Mouse (Mus musculus): Measurements from ENCODE around the gene Ankrd22. TPM values are rescaled to one million over a fixed set of nuclear protein-coding genes. Genes with fewer than 3 reads are reported as not detected.
A peak's percentile ranks its signal among the peaks of the same experiment; 100 is the strongest.

Ankrd22 gene
- polyA plus RNA-seq, 1 experiment from 2014 or later = 2.6 TPM

- Histone ChIP-seq H3K27ac (ENCODE audit: low read length) (no peak overlapping the region), H3K4me2 (ENCODE audit: low read depth, low read length) (no peak overlapping the region), H3K36me3 (ENCODE audit: control insufficient read depth, insufficient read depth, low read length) (no peaks in the 10 kb centered on the region), H3K4me3 (ENCODE audit: low read length) (no peak overlapping the region), H3K9me3 (ENCODE audit: control insufficient read depth, low read length) (no peaks in the 10 kb centered on the region), H3K9ac (ENCODE audit: low read depth, low read length) (no peak overlapping the region), H3K27me3 (replicated peaks; ENCODE audit: control insufficient read depth, insufficient read depth, low read length) (no peaks in the 10 kb centered on the region), H3K4me1 (ENCODE audit: control insufficient read depth, insufficient read depth, low read length) (no peaks in the 10 kb centered on the region)
- ATAC-seq = peak; percentile 80
- WGBS = 67% methylated on average over 4 of the region's 4 CpGs
Observed at GRCm38 (mm10) chr19:34166386-34166785, 533 bp upstream of the Ankrd22 start.

GRCm38 (mm10) chr19:34162693-34163092 lies 3.2 kb downstream of the Ankrd22 start:
- ATAC-seq = no peak

GRCm38 (mm10) chr19:34153263-34154144 lies 12.3 kb downstream of the Ankrd22 start:
- Histone ChIP-seq H3K9ac (ENCODE audit: low read depth, low read length) (no peak overlapping the region), H3K9me3 (ENCODE audit: control insufficient read depth, low read length) (no peaks in the 10 kb centered on the region), H3K27me3 (replicated peaks; ENCODE audit: control insufficient read depth, insufficient read depth, low read length) (no peaks in the 10 kb centered on the region), H3K27ac (ENCODE audit: low read length) (no peak overlapping the region), H3K36me3 (ENCODE audit: control insufficient read depth, insufficient read depth, low read length) (no peaks in the 10 kb centered on the region), H3K4me1 (ENCODE audit: control insufficient read depth, insufficient read depth, low read length) (no peaks in the 10 kb centered on the region), H3K4me3 (ENCODE audit: low read length) (no peak overlapping the region), H3K4me2 (ENCODE audit: low read depth, low read length) (no peak overlapping the region)
- ATAC-seq = no peak
- 68% methylated on average over 6 of the region's 6 CpGs for WGBS

More at GRCm38 (mm10) chr19:34162693-34163092, 3.2 kb downstream of the Ankrd22 start:
- Histone ChIP-seq H3K9ac (ENCODE audit: low read depth, low read length) (no peak overlapping the region), H3K4me2 (ENCODE audit: low read depth, low read length) (no peak overlapping the region), H3K27me3 (replicated peaks; ENCODE audit: control insufficient read depth, insufficient read depth, low read length) (no peaks in the 10 kb centered on the region), H3K4me1 (ENCODE audit: control insufficient read depth, insufficient read depth, low read length) (no peaks in the 10 kb centered on the region), H3K27ac (ENCODE audit: low read length) (no peak overlapping the region), H3K9me3 (ENCODE audit: control insufficient read depth, low read length) (no peaks in the 10 kb centered on the region), H3K4me3 (ENCODE audit: low read length) (no peak overlapping the region), H3K36me3 (ENCODE audit: control insufficient read depth, insufficient read depth, low read length) (no peaks in the 10 kb centered on the region)
- WGBS = 91% methylated on average over 5 of the region's 5 CpGs

- ATAC-seq = no peak
- Histone ChIP-seq H3K4me1 (ENCODE audit: control insufficient read depth, insufficient read depth, low read length) (no peaks in the 10 kb centered on the region), H3K36me3 (ENCODE audit: control insufficient read depth, insufficient read depth, low read length) (no peaks in the 10 kb centered on the region), H3K4me3 (ENCODE audit: low read length) (no peak overlapping the region), H3K4me2 (ENCODE audit: low read depth, low read length) (no peak overlapping the region), H3K27me3 (replicated peaks; ENCODE audit: control insufficient read depth, insufficient read depth, low read length) (no peaks in the 10 kb centered on the region), H3K9ac (ENCODE audit: low read depth, low read length) (no peak overlapping the region), H3K27ac (ENCODE audit: low read length) (no peak overlapping the region), H3K9me3 (ENCODE audit: control insufficient read depth, low read length) (no peaks in the 10 kb centered on the region)
- 90% methylated on average over 1 of the region's 1 CpGs for WGBS
Observed at GRCm38 (mm10) chr19:34151909-34152308, 13.9 kb downstream of the Ankrd22 start.

- 73% methylated on average over 4 of the region's 4 CpGs for WGBS
- Histone ChIP-seq H3K4me2 (ENCODE audit: low read depth, low read length) (no peak overlapping the region), H3K9me3 (ENCODE audit: control insufficient read depth, low read length) (no peaks in the 10 kb centered on the region), H3K9ac (ENCODE audit: low read depth, low read length) (no peak overlapping the region), H3K27ac (ENCODE audit: low read length) (no peak overlapping the region), H3K4me3 (ENCODE audit: low read length) (no peak overlapping the region), H3K36me3 (ENCODE audit: control insufficient read depth, insufficient read depth, low read length) (no peaks in the 10 kb centered on the region), H3K27me3 (replicated peaks; ENCODE audit: control insufficient read depth, insufficient read depth, low read length) (no peaks in the 10 kb centered on the region), H3K4me1 (ENCODE audit: control insufficient read depth, insufficient read depth, low read length) (no peaks in the 10 kb centered on the region)
- ATAC-seq = no peak
Observed at GRCm38 (mm10) chr19:34148421-34148820, 17.4 kb downstream of the Ankrd22 start.

GRCm38 (mm10) chr19:34139431-34140046 lies 26.3 kb downstream of the Ankrd22 start:
- Histone ChIP-seq H3K9me3 (ENCODE audit: control insufficient read depth, low read length) (peaks cover 4% of the 10 kb centered on the region; the same call in 1 of the 2 replicates), H3K36me3 (ENCODE audit: control insufficient read depth, insufficient read depth, low read length) (no peaks in the 10 kb centered on the region), H3K4me3 (ENCODE audit: low read length) (no peak overlapping the region), H3K27ac (ENCODE audit: low read length) (peak overlapping the region; percentile 77), H3K9ac (ENCODE audit: low read depth, low read length) (no peak overlapping the region), H3K4me1 (ENCODE audit: control insufficient read depth, insufficient read depth, low read length) (no peaks in the 10 kb centered on the region), H3K27me3 (replicated peaks; ENCODE audit: control insufficient read depth, insufficient read depth, low read length) (no peaks in the 10 kb centered on the region), H3K4me2 (ENCODE audit: low read depth, low read length) (no peak overlapping the region)
- WGBS = 67% methylated on average over 3 of the region's 3 CpGs
- ATAC-seq = peak; percentile 97

GRCm38 (mm10) chr19:34138720-34139430 lies 27.0 kb downstream of the Ankrd22 start:
- Histone ChIP-seq H3K4me1 (ENCODE audit: control insufficient read depth, insufficient read depth, low read length) (no peaks in the 10 kb centered on the region), H3K27ac (ENCODE audit: low read length) (peak overlapping the region; percentile 77), H3K27me3 (replicated peaks; ENCODE audit: control insufficient read depth, insufficient read depth, low read length) (no peaks in the 10 kb centered on the region), H3K36me3 (ENCODE audit: control insufficient read depth, insufficient read depth, low read length) (no peaks in the 10 kb centered on the region), H3K9ac (ENCODE audit: low read depth, low read length) (no peak overlapping the region), H3K4me3 (ENCODE audit: low read length) (no peak overlapping the region), H3K4me2 (ENCODE audit: low read depth, low read length) (no peak overlapping the region), H3K9me3 (ENCODE audit: control insufficient read depth, low read length) (peaks cover 4% of the 10 kb centered on the region; the same call in 1 of the 2 replicates)
- 75% methylated on average over 6 of the region's 6 CpGs for WGBS
- ATAC-seq = peak; percentile 94

GRCm38 (mm10) chr19:34120107-34120731 lies 45.6 kb downstream of the Ankrd22 start:
- no peak overlapping the region for H3K27ac ChIP-seq (ENCODE audit: low read length)
- no peaks in the 10 kb centered on the region for H3K27me3 ChIP-seq (replicated peaks; ENCODE audit: control insufficient read depth, insufficient read depth, low read length)
- no peak overlapping the region for H3K9ac ChIP-seq (ENCODE audit: low read depth, low read length)
- ATAC-seq = no peak
- no peaks in the 10 kb centered on the region for H3K4me1 ChIP-seq (ENCODE audit: control insufficient read depth, insufficient read depth, low read length)
- H3K9me3 ChIP-seq (ENCODE audit: control insufficient read depth, low read length) = no peaks in the 10 kb centered on the region
- 72% methylated on average over 3 of the region's 3 CpGs for WGBS
- H3K4me3 ChIP-seq (ENCODE audit: low read length) = no peak overlapping the region
- no peak overlapping the region for H3K4me2 ChIP-seq (ENCODE audit: low read depth, low read length)
- no peaks in the 10 kb centered on the region for H3K36me3 ChIP-seq (ENCODE audit: control insufficient read depth, insufficient read depth, low read length)

- Histone ChIP-seq H3K4me1 (ENCODE audit: control insufficient read depth, insufficient read depth, low read length) (no peaks in the 10 kb centered on the region), H3K9ac (ENCODE audit: low read depth, low read length) (no peak overlapping the region), H3K9me3 (ENCODE audit: control insufficient read depth, low read length) (no peaks in the 10 kb centered on the region), H3K27me3 (replicated peaks; ENCODE audit: control insufficient read depth, insufficient read depth, low read length) (no peaks in the 10 kb centered on the region), H3K4me3 (ENCODE audit: low read length) (no peak overlapping the region), H3K4me2 (ENCODE audit: low read depth, low read length) (no peak overlapping the region), H3K27ac (ENCODE audit: low read length) (no peak overlapping the region), H3K36me3 (ENCODE audit: control insufficient read depth, insufficient read depth, low read length) (no peaks in the 10 kb centered on the region)
- ATAC-seq = no peak
- 68% methylated on average over 4 of the region's 4 CpGs for WGBS
Observed at GRCm38 (mm10) chr19:34119653-34120052, 46.2 kb downstream of the Ankrd22 start.

Measured in intestine, embryonic 16.5 days (tissue).